Mouse (Mus musculus): Measurements from ENCODE around the gene Vmn2r98. TPM values are rescaled to one million over a fixed set of nuclear protein-coding genes. Genes with fewer than 3 reads are reported as not detected.
"Not testable (repeated sequence)": the region's sequence is repeated elsewhere in the genome, so short reads cannot be mapped to it uniquely, and the experiment has no call there.

Vmn2r98 gene
- polyA plus RNA-seq (2015; fragmentation: Nextera tagmentation; extraction: Ambion mirVana), result not detected in 2 replicates

DNA sequence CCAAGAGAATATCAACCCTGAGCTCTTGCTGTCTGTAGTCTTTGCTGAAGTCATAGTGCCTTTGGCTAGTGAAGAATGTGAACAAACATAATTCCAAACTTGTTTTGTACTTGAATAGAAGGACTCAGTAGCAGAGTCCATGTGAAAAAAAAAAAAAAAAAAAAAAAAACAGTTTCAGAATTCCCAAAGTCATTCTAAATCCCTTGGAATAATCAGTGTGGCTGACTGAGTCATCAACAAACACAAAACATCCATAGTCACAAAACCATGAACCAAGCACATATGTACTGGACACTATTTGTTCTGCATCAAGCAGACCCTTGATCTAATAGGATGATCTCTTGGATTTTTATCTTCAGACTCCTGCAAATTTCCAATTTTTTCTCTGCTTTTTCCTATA lies at the start of gene Vmn2r98:
Vmn2r98 (plus strand) TSS at position 301 of the 400 bp plus-strand sequence.
- not testable (repeated sequence) for H3K4me1 ChIP-seq (replicated peaks); H3K36me3 ChIP-seq (replicated peaks); H3K9ac ChIP-seq; H3K4me2 ChIP-seq; H3K9me3 ChIP-seq (replicated peaks); H3K27ac ChIP-seq (replicated peaks); H3K27me3 ChIP-seq; H3K4me3 ChIP-seq (replicated peaks); ATAC-seq (ENCODE audit: insufficient read depth)

DNA sequence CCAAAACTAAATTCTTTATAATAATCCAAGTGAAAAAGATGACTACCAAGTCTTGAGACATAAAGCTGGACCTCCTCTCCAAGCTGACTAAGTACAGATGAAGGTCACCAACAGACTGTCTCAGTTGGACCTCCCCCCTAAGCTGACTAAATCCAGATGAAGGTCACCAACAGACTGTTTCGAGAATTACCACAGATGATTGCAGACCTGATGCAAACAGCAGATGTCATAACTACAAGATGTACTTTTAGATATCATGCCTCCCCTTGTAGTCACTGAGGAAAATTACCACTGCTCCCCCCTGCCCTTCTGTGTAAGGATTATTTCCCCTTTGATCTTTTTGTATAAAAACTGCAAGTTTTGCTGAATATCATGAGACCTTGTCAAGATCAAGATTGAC lies 21.8 kb upstream of the Vmn2r98 start:
- not testable (repeated sequence) for H3K4me2 ChIP-seq; H3K27ac ChIP-seq (replicated peaks); H3K9ac ChIP-seq; H3K36me3 ChIP-seq (replicated peaks); H3K4me3 ChIP-seq (replicated peaks); H3K9me3 ChIP-seq (replicated peaks); ATAC-seq (ENCODE audit: insufficient read depth); H3K4me1 ChIP-seq (replicated peaks); H3K27me3 ChIP-seq
- 22% methylated on average over 1 of the region's 1 CpGs for WGBS (ENCODE audit: insufficient replicate concordance)

DNA sequence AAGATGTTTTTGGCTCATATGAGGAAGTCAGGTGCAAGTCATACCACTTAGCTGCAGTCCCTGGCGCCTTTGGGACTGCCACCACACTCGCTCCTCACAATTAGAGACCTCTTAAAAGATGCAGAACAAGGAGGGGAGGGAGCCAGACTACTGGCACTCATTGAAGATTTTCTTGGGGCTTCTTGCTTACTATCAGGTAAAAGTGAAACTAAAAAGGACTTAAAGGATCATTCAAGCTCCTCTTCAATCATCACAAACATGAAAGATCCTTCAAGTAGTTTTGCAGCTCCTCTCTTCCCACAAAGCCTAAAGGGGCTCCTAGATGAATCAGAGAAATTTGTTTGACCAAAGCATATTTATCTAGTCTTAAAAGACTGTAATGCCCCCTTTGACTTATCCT lies 21.3 kb upstream of the Vmn2r98 start:
- H3K9ac ChIP-seq, result no peak overlapping the region
- no peak for ATAC-seq (ENCODE audit: insufficient read depth)
- no peak overlapping the region for H3K4me2 ChIP-seq
- no peaks in the 10 kb centered on the region for H3K9me3 ChIP-seq (replicated peaks)
- no peaks in the 10 kb centered on the region for H3K36me3 ChIP-seq (replicated peaks)
- no peaks in the 10 kb centered on the region for H3K4me1 ChIP-seq (replicated peaks)
- WGBS (ENCODE audit: insufficient replicate concordance), result 37% methylated on average over 2 of the region's 2 CpGs
- no peak overlapping the region for H3K27ac ChIP-seq (replicated peaks)
- H3K4me3 ChIP-seq (replicated peaks), result no peak overlapping the region
- no peaks in the 10 kb centered on the region for H3K27me3 ChIP-seq

DNA sequence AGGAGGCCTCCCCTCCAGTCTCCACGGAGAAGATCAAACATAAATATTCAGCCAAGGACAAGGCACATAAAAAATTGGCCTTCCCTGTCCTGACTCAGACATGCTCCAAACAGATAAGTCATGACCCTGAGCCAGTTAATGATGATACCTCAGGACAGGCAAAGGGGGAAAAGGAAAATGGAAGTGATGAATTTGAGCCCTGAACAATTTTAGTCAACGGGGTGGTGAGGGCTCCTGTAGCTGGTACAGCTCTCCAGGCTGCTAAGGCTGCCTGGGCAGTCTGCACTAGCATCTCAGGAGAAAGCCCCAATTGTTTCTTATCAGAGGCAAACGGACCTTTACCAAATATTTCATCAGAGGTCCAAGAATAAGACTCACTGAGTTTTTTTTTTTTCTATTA lies 20.5 kb upstream of the Vmn2r98 start:
- no peaks in the 10 kb centered on the region for H3K27me3 ChIP-seq
- no peak overlapping the region for H3K4me3 ChIP-seq (replicated peaks)
- no peak overlapping the region for H3K27ac ChIP-seq (replicated peaks)
- no peaks in the 10 kb centered on the region for H3K9me3 ChIP-seq (replicated peaks)
- H3K9ac ChIP-seq, result no peak overlapping the region
- H3K4me1 ChIP-seq (replicated peaks), result no peaks in the 10 kb centered on the region
- no peaks in the 10 kb centered on the region for H3K36me3 ChIP-seq (replicated peaks)
- no peak for ATAC-seq (ENCODE audit: insufficient read depth)
- 46% methylated on average over 3 of the region's 3 CpGs for WGBS (ENCODE audit: insufficient replicate concordance)
- H3K4me2 ChIP-seq, result no peak overlapping the region

Other genes with a start within 250 kb of the Vmn2r98 start
- 0.02 and 0.03 TPM in 2 replicates for gene Vmn2r97, start 139.2 kb upstream of the Vmn2r98 start, polyA plus RNA-seq (2015; fragmentation: Nextera tagmentation; extraction: Ambion mirVana)

All from liver, embryonic 15.5 days (tissue).